8 mouse cellular contexts compared by ENCODE assay signal in genomic region chr1:136325933-136326332, GRCm38 (mm10). TPM values are rescaled to one million over a fixed set of nuclear protein-coding genes. Genes with fewer than 3 reads are reported as not detected.
A peak's percentile ranks its signal among the peaks of the same experiment; 100 is the strongest.
DNase-seq lines count a peak whose midpoint lies in the region; ATAC-seq and TF ChIP-seq lines count a peak whose summit lies in the region.

No protein-coding gene starts in this region.

- H3K4me2 ChIP-seq in intestine, postnatal 0 days (replicated peaks; ENCODE audit: low read depth) = no peak overlapping the region; the same call in 1 of the 2 replicates
- H3K4me2 ChIP-seq in midbrain, embryonic 16.5 days (ENCODE audit: low read length) = no peak overlapping the region

- no peak overlapping the region for H3K4me3 ChIP-seq in intestine, postnatal 0 days (ENCODE audit: low read depth, low read length)
- H3K4me3 ChIP-seq in midbrain, embryonic 16.5 days (ENCODE audit: low read depth, low read length) = no peak overlapping the region

- 15% methylated on average over 4 of the region's 4 CpGs for WGBS in intestine, postnatal 0 days
- 38% methylated on average over 4 of the region's 4 CpGs for WGBS in midbrain, embryonic 16.5 days

- no peak overlapping the region for H3K9ac ChIP-seq in intestine, postnatal 0 days (ENCODE audit: low read depth, low read length)
- no peak overlapping the region for H3K9ac ChIP-seq in midbrain, embryonic 16.5 days (ENCODE audit: low read depth, low read length)

- ATAC-seq in intestine, postnatal 0 days = no peak
- 0 out of 2 replicates have a peak, but pooled peaks have one; percentile 18 for ATAC-seq in midbrain, embryonic 16.5 days

- TF ChIP-seq CTCF in intestine, postnatal 0 days (IDR thresholded peaks at IDR 0.05; ENCODE audit: low read depth) = no peak

- 0 out of 2 replicates have a peak overlapping the region, but pooled peaks have one; percentile 5 for H3K27ac ChIP-seq in intestine, postnatal 0 days (ENCODE audit: low read depth, low read length)
- H3K27ac ChIP-seq in midbrain, embryonic 16.5 days (ENCODE audit: low read length) = peak overlapping the region; percentile 48

- H3K27me3 ChIP-seq in intestine, postnatal 0 days (replicated peaks; ENCODE audit: control insufficient read depth, insufficient read depth, low read length) = no peaks in the 10 kb centered on the region
- H3K27me3 ChIP-seq in midbrain, embryonic 16.5 days (ENCODE audit: control insufficient read depth, insufficient read depth, low read depth, low read length) = no peaks in the 10 kb centered on the region

- no peaks in the 10 kb centered on the region; the same call in 1 of the 2 replicates for H3K4me1 ChIP-seq in intestine, postnatal 0 days (replicated peaks; ENCODE audit: control insufficient read depth, insufficient read depth, low read length)
- H3K4me1 ChIP-seq in midbrain, embryonic 16.5 days (ENCODE audit: control insufficient read depth, insufficient read depth, low read length) = peaks cover 13% of the 10 kb centered on the region

- peak; percentile 14 for DNase-seq in embryo, embryonic 10.5 days (ENCODE audit: low spot score)
- DNase-seq in embryo, embryonic 9.5 days (ENCODE audit: extremely low spot score) = no peak
- DNase-seq in MN1 (ENCODE audit: low spot score) = peak; percentile 18
- DNase-seq in fibroblast of lung, adult 2 months (ENCODE audit: low read depth) = peak; percentile 57
- DNase-seq in urinary bladder, adult 2 months (ENCODE audit: low spot score) = no peak
- no peak for DNase-seq in urinary bladder, postnatal 10 days (ENCODE audit: low spot score)

- 0 out of 2 replicates have a peak, but pooled peaks cover 4% of the 10 kb centered on the region for H3K36me3 ChIP-seq in intestine, postnatal 0 days (ENCODE audit: control insufficient read depth, insufficient read depth)
- peaks cover 13% of the 10 kb centered on the region for H3K36me3 ChIP-seq in midbrain, embryonic 16.5 days (ENCODE audit: control insufficient read depth, insufficient read depth, low read length)

- H3K9me3 ChIP-seq in intestine, postnatal 0 days (ENCODE audit: control insufficient read depth) = no peaks in the 10 kb centered on the region
- H3K9me3 ChIP-seq in midbrain, embryonic 16.5 days (replicated peaks; ENCODE audit: control insufficient read depth, low read length, poor library complexity, severe bottlenecking) = no peaks in the 10 kb centered on the region

RNA-seq across cellular contexts. Expression of gene Camsap2, which starts 20.0 kb away (rescaled TPM):
- 3.3 and 3.6 TPM in 2 replicates for polyA plus RNA-seq in intestine, postnatal 0 days (2015; fragmentation: Nextera tagmentation; extraction: Ambion mirVana)
- polyA plus RNA-seq in midbrain, embryonic 16.5 days (2015; fragmentation: Nextera tagmentation; extraction: Ambion mirVana) = 27.2 and 32.3 TPM in 2 replicates
- 18.6 and 23.7 TPM in 2 replicates for polyA plus RNA-seq in urinary bladder, adult 2 months (2012; rRNA removed)

Comparison
In these comparisons a context has a peak if more than half of its experiments do, and no peak if none do; other contexts are left out.
1. DNase-seq: peak in embryo, embryonic 10.5 days (single experiment), MN1 (single experiment) and fibroblast of lung, adult 2 months (single experiment); none in embryo, embryonic 9.5 days (single experiment), urinary bladder, adult 2 months (single experiment) and urinary bladder, postnatal 10 days (single experiment).